Mouse (Mus musculus) heart, embryonic 12.5 days (tissue): Measurements from ENCODE around the gene Fam166a. TPM values are rescaled to one million over a fixed set of nuclear protein-coding genes. Genes with fewer than 3 reads are reported as not detected.

Source experiments
- ATAC-seq: fragments of 200-750 bp; cut with Nextera tagmentation; 2 replicates; pipeline ENCODE4 v1.8.0; 2017; ENCODE audit warnings: moderate TSS enrichment, moderate library complexity; ENCODE audit not compliant: insufficient number of reproducible peaks, low FRiP score
- H3K27ac ChIP-seq: fragments of 300-500 bp; sonication (generic); 2 replicates; pipeline ENCODE4 v1.5.1; 2016; ENCODE audit warnings: mild to moderate bottlenecking, moderate library complexity; ENCODE audit not compliant: poor library complexity, severe bottlenecking
- H3K27me3 ChIP-seq: fragments of 300-500 bp; sonication (generic); replicated peaks from 2 replicates; pipeline ENCODE4 v1.6.1; 2016; ENCODE audit warnings: mild to moderate bottlenecking, moderate library complexity
- H3K36me3 ChIP-seq: fragments of 300-500 bp; sonication (generic); 2 replicates; pipeline ENCODE4 v1.6.1; 2016; ENCODE audit warnings: mild to moderate bottlenecking, moderate library complexity
- H3K4me1 ChIP-seq: fragments of 300-500 bp; sonication (generic); replicated peaks from 2 replicates; pipeline ENCODE4 v1.6.1; 2016; ENCODE audit warnings: mild to moderate bottlenecking
- H3K4me2 ChIP-seq: fragments of 300-500 bp; sonication (generic); 2 replicates; pipeline ENCODE4 v1.6.1; 2016; ENCODE audit warnings: mild to moderate bottlenecking, moderate library complexity
- H3K4me3 ChIP-seq: fragments of 300-500 bp; sonication (generic); 2 replicates; pipeline ENCODE4 v1.5.1; 2016; ENCODE audit warnings: mild to moderate bottlenecking
- H3K9ac ChIP-seq: fragments of 300-500 bp; sonication (generic); 2 replicates; pipeline ENCODE4 v1.6.1; 2016; ENCODE audit warnings: mild to moderate bottlenecking, moderate library complexity
- H3K9me3 ChIP-seq: fragments of 300-500 bp; sonication (generic); replicated peaks from 2 replicates; pipeline ENCODE4 v1.6.1; 2016; ENCODE audit warnings: mild to moderate bottlenecking, moderate library complexity
- whole genome bisulfite sequencing: fragments of 180-500 bp; shearing (Covaris S2); methylation state at CpG from one replicate; pipeline ENCODE4 v1.1.7; 2016; 5-methylcytosine and 5-hydroxymethylcytosine counted together
- polyA plus RNA-seq: library from polyadenylated mRNA; unstranded; fragments of >200 nt; fragmentation: Nextera tagmentation; extraction: Ambion mirVana; gene quantifications from 2 replicates; pipeline ENCODE4 v1.2.1, GENCODE M21; 2016

Gene Fam166a
- polyA plus RNA-seq, 1 experiment from 2014 or later, result not detected

- Histone ChIP-seq H3K4me1 (peaks cover 41% of the 10 kb centered on the region), H3K27me3 (peaks cover 49% of the 10 kb centered on the region), H3K4me2 (peak overlapping the region; percentile 25; the same call in 1 of the 2 replicates), H3K4me3 (no peak overlapping the region), H3K36me3 (no peaks in the 10 kb centered on the region), H3K9me3 (no peaks in the 10 kb centered on the region), H3K9ac (0 out of 2 replicates have a peak overlapping the region, but pooled peaks have one; percentile 1), H3K27ac (peak overlapping the region; percentile 50)
- ATAC-seq, result no peak
- WGBS, result 4% methylated on average over 5 of the region's 6 CpGs
Observed at GRCm38 (mm10) chr2:25177685-25178084, 40.9 kb upstream of the Fam166a start.

DNA sequence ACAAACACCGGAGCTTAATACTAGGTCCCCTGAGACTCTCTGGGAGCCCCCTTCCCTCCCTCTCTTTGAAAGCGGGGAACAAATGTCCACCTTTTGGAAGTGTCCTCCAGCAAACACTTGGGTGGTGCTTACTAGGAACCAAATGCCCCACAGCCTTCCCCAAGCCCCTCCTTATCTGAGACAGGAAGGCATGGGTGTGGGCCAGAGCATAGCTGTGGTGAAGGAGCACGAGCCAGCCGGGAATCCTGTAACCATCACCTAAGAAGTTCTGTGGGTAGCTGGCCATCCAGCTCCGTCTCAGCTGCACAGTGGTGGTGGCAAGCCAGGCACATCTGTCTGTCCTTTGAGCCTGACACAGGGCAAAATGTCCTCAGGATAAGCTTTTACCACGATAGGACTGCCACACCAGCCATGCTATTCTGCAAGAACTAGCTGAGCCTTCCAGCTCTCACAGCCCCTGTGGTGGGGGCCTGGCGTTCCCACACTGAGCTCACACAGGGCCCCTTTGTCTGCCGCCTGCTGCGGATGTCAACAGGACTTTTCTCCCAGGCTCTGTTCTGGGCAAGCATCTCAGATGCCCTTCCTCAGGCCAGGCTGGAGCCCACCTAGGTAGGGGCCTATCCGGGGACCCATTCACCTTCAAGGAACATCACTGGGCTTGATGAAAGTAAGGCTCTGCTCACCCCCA, 40.1 kb upstream of the Fam166a start:
- Histone ChIP-seq H3K9ac (peak overlapping the region; percentile 12; the same call in 1 of the 2 replicates), H3K4me3 (no peak overlapping the region), H3K27me3 (peaks cover 43% of the 10 kb centered on the region), H3K9me3 (no peaks in the 10 kb centered on the region), H3K4me1 (peaks cover 44% of the 10 kb centered on the region), H3K4me2 (peak overlapping the region; percentile 25; the same call in 1 of the 2 replicates), H3K27ac (peak overlapping the region; percentile 50), H3K36me3 (no peaks in the 10 kb centered on the region)
- no peak for ATAC-seq
- WGBS, result 17% methylated on average over 10 of the region's 10 CpGs

DNA sequence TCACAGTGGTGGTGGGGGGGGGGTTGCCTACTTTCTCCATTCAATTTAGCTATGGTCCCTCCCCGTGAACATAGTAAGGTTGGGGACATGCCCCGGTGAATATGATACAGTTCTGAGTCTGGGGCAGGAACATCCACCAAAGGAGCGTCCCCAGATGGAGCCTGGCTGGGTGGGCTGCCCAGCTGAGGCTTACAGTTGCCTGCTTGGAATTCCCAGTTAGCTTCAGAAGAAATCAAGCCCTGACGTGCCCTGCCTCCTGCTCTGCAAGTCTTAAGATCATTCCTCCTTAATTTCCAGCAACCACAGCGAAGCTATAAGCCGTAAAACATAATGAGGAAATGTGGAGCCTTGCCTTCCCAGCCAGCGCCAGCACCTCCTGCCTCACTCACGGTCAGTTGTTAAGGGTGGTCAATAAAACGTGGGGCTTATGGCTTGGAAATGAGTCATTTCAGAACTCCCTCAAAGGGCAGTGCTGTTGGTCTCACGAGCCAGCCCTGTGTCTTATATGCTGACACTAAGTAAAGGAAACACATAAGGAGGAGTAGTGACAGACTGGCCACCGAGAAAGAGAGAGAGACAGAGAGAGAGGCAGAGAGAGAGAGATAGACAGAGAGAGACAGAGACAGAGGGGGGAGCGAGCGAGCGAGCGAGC, 38.9 kb upstream of the Fam166a start:
- WGBS, result 55% methylated on average over 15 of the region's 15 CpGs
- peaks cover 44% of the 10 kb centered on the region for H3K4me1 ChIP-seq
- H3K4me2 ChIP-seq, result peak overlapping the region; percentile 98
- H3K9ac ChIP-seq, result no peak overlapping the region
- ATAC-seq, result no peak
- no peaks in the 10 kb centered on the region for H3K9me3 ChIP-seq
- H3K27ac ChIP-seq, result no peak overlapping the region
- H3K27me3 ChIP-seq, result peaks cover 45% of the 10 kb centered on the region
- H3K36me3 ChIP-seq, result no peaks in the 10 kb centered on the region
- H3K4me3 ChIP-seq, result peak overlapping the region; percentile 72; the same call in 1 of the 2 replicates

DNA sequence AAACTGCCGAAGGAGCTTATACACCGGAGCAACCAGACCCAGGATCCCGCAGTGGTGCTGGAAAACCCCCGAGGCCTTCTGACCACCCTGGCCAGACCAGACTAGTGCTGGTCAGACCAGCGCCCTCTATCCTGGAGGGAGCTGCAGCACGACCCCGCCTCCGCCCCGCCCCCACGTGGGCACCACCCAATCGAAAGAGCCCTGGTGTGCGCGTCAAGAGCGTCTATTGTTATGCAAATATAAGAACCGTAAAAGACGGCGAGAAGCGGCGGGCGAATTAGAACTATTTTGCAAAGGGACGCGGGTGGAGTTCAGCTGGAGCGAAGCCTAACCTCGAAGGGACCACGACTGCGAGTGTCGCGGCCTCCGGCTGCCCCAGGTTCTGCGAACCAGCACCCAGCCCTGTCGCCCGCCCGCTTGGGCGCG, 38.1 kb upstream of the Fam166a start, which contains the start of gene Nrarp:
Gene Nrarp (plus strand): TSS at position 281 of the 426 bp plus-strand sequence.
- WGBS, result 0% methylated on average over 35 of the region's 35 CpGs
- Histone ChIP-seq H3K4me1 (peaks cover 49% of the 10 kb centered on the region), H3K27ac (peak within 1 kb of the TSS; percentile 77), H3K9me3 (no peaks in the 10 kb centered on the region), H3K4me2 (peak within 1 kb of the TSS; percentile 98), H3K27me3 (peaks cover 51% of the 10 kb centered on the region), H3K9ac (peak within 1 kb of the TSS; percentile 81), H3K4me3 (peak within 1 kb of the TSS; percentile 72), H3K36me3 (no peaks in the 10 kb centered on the region)
- peak; percentile 91 for ATAC-seq

GRCm38 (mm10) chr2:25180973-25181890, 37.3 kb upstream of the Fam166a start:
- Histone ChIP-seq H3K9ac (peak overlapping the region; percentile 81), H3K4me3 (peak overlapping the region; percentile 72), H3K4me2 (peak overlapping the region; percentile 98), H3K9me3 (no peaks in the 10 kb centered on the region), H3K27me3 (peaks cover 49% of the 10 kb centered on the region), H3K4me1 (peaks cover 49% of the 10 kb centered on the region), H3K27ac (peak overlapping the region; percentile 77), H3K36me3 (no peaks in the 10 kb centered on the region)
- ATAC-seq, result peak; percentile 47
- WGBS, result under 1% methylated on average over 100 of the region's 100 CpGs

GRCm38 (mm10) chr2:25181891-25182397, 36.6 kb upstream of the Fam166a start:
- under 1% methylated on average over 17 of the region's 17 CpGs for WGBS
- no peaks in the 10 kb centered on the region for H3K9me3 ChIP-seq
- peak overlapping the region; percentile 72 for H3K4me3 ChIP-seq
- no peaks in the 10 kb centered on the region for H3K36me3 ChIP-seq
- H3K9ac ChIP-seq, result peak overlapping the region; percentile 81
- peak overlapping the region; percentile 98 for H3K4me2 ChIP-seq
- peaks cover 42% of the 10 kb centered on the region for H3K4me1 ChIP-seq
- peaks cover 42% of the 10 kb centered on the region for H3K27me3 ChIP-seq
- H3K27ac ChIP-seq, result no peak overlapping the region
- no peak for ATAC-seq

DNA sequence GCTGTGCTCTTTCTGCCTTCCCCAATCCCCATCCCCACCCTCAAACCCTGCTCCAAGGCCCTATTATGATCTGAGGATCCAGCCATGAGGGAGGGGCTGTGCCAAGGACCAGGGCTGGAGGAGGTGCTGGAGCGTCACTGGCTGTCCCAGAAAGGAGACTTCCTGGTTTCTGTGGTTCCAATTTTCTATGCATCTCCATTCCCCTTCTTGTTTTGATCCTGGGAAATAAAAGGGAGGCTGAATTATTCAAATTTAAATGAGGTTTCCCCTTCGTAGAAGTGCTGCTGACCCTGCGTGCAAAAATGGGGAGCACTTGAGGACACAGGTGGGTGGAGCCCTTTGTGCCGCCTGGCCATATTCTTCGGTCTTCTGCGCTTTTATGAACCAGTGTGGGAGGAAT, 35.9 kb upstream of the Fam166a start:
- peaks cover 35% of the 10 kb centered on the region for H3K4me1 ChIP-seq
- H3K27ac ChIP-seq, result no peak overlapping the region
- WGBS, result 26% methylated on average over 6 of the region's 6 CpGs
- 0 out of 2 replicates have a peak overlapping the region, but pooled peaks have one; percentile 8 for H3K9ac ChIP-seq
- ATAC-seq, result no peak
- no peaks in the 10 kb centered on the region for H3K36me3 ChIP-seq
- peak overlapping the region; percentile 72 for H3K4me3 ChIP-seq
- peaks cover 35% of the 10 kb centered on the region for H3K27me3 ChIP-seq
- H3K4me2 ChIP-seq, result peak overlapping the region; percentile 56
- H3K9me3 ChIP-seq, result no peaks in the 10 kb centered on the region

- H3K9me3 ChIP-seq, result no peaks in the 10 kb centered on the region
- no peaks in the 10 kb centered on the region for H3K36me3 ChIP-seq
- H3K27me3 ChIP-seq, result peaks cover 31% of the 10 kb centered on the region
- no peak overlapping the region for H3K9ac ChIP-seq
- H3K4me2 ChIP-seq, result peak overlapping the region; percentile 56
- no peak overlapping the region for H3K27ac ChIP-seq
- ATAC-seq, result no peak
- H3K4me3 ChIP-seq, result no peak overlapping the region
- 72% methylated on average over 2 of the region's 2 CpGs for WGBS
- peaks cover 28% of the 10 kb centered on the region for H3K4me1 ChIP-seq
Observed at GRCm38 (mm10) chr2:25183336-25183735, 35.2 kb upstream of the Fam166a start.

GRCm38 (mm10) chr2:25184496-25184895, 34.0 kb upstream of the Fam166a start:
- no peak for ATAC-seq
- H3K4me1 ChIP-seq, result peaks cover 22% of the 10 kb centered on the region
- H3K9me3 ChIP-seq, result no peaks in the 10 kb centered on the region
- no peak overlapping the region for H3K4me2 ChIP-seq
- H3K4me3 ChIP-seq, result no peak overlapping the region
- no peak overlapping the region for H3K27ac ChIP-seq
- no peak overlapping the region for H3K9ac ChIP-seq
- WGBS, result 93% methylated on average over 7 of the region's 7 CpGs
- peaks cover 22% of the 10 kb centered on the region for H3K27me3 ChIP-seq
- no peaks in the 10 kb centered on the region for H3K36me3 ChIP-seq

GRCm38 (mm10) chr2:25185625-25186574, 32.6 kb upstream of the Fam166a start:
- Histone ChIP-seq H3K4me3 (peak overlapping the region; percentile 56), H3K4me1 (peaks cover 15% of the 10 kb centered on the region), H3K36me3 (no peaks in the 10 kb centered on the region), H3K4me2 (peak overlapping the region; percentile 95), H3K9ac (peak overlapping the region; percentile 66), H3K27ac (peak overlapping the region; percentile 73; the same call in 1 of the 2 replicates), H3K27me3 (peaks cover 16% of the 10 kb centered on the region), H3K9me3 (no peaks in the 10 kb centered on the region)
- under 1% methylated on average over 64 of the region's 64 CpGs for WGBS
- ATAC-seq, result peak; percentile 68
